Comparison of ENCODE assay signal across 15 mouse cellular contexts in genomic region chr10:11457445-11457844, GRCm38 (mm10).
DNase-seq lines count a peak whose midpoint lies in the region; ATAC-seq and TF ChIP-seq lines count a peak whose summit lies in the region.
"Had no signal": no experiment of that assay in that cellular context is flagged by ENCODE, and none has a peak within 500 bp of the region (broad histone marks: within the 10 kb centered on the region; RNA-seq: fewer than 3 reads in every experiment).

No protein-coding gene starts in this region.

- TF ChIP-seq POLR2A in MEL (IDR thresholded peaks at IDR 0.05; ENCODE audit: control insufficient read depth in 1 of 2, insufficient read depth in 1 of 2, low read depth in 1 of 2, low read length in 2 of 2, poor library complexity in 1 of 2): no peak

- no peaks in the 10 kb centered on the region for H3K27me3 ChIP-seq in liver, embryonic 14.5 days (ENCODE audit: control insufficient read depth, insufficient read depth, low read length)
- H3K27me3 ChIP-seq in liver, embryonic 12.5 days (replicated peaks): no peaks in the 10 kb centered on the region
- no peaks in the 10 kb centered on the region for H3K27me3 ChIP-seq in MEL (ENCODE audit: control insufficient read depth in 1 of 2, insufficient read depth in 2 of 2, low read length in 2 of 2)
- H3K27me3 ChIP-seq in limb, embryonic 10.5 days (ENCODE audit: low read depth, poor library complexity, severe bottlenecking): no peaks in the 10 kb centered on the region
- H3K27me3 ChIP-seq: embryonic facial prominence, embryonic 15.5 days; midbrain, embryonic 12.5 days had no signal

- TF ChIP-seq EP300 in liver, embryonic 14.5 days (IDR thresholded peaks at IDR 0.05; ENCODE audit: low read depth): no peak
- no peak for TF ChIP-seq EP300 in MEL (IDR thresholded peaks at IDR 0.05; ENCODE audit: low read depth in 1 of 2, low read length in 2 of 2)

- no peak overlapping the region for H3K4me3 ChIP-seq in liver, embryonic 14.5 days (ENCODE audit: insufficient read depth in 1 of 2, low read depth in 2 of 2, low read length in 2 of 2)
- no peak overlapping the region for H3K4me3 ChIP-seq in liver, embryonic 12.5 days
- no peak overlapping the region for H3K4me3 ChIP-seq in MEL (ENCODE audit: control insufficient read depth in 1 of 2, insufficient read depth in 1 of 2, low read depth in 2 of 2, low read length in 2 of 2)
- no peak overlapping the region for H3K4me3 ChIP-seq in limb, embryonic 10.5 days
- H3K4me3 ChIP-seq: embryonic facial prominence, embryonic 15.5 days; midbrain, embryonic 12.5 days had no signal

- H3K27ac ChIP-seq in liver, embryonic 14.5 days: no peak overlapping the region
- H3K27ac ChIP-seq in liver, embryonic 12.5 days: no peak overlapping the region
- H3K27ac ChIP-seq in MEL (ENCODE audit: control insufficient read depth, low read depth, low read length): no peak overlapping the region
- H3K27ac ChIP-seq in limb, embryonic 10.5 days: no peak overlapping the region
- H3K27ac ChIP-seq: embryonic facial prominence, embryonic 15.5 days; midbrain, embryonic 12.5 days had no signal

- H3K9me3 ChIP-seq in liver, embryonic 14.5 days (ENCODE audit: control insufficient read depth, low read length): no peaks in the 10 kb centered on the region
- H3K9me3 ChIP-seq in liver, embryonic 12.5 days (replicated peaks): no peaks in the 10 kb centered on the region
- no peaks in the 10 kb centered on the region for H3K9me3 ChIP-seq in MEL (replicated peaks; ENCODE audit: insufficient read depth, low read length)
- H3K9me3 ChIP-seq in limb, embryonic 10.5 days (replicated peaks): no peaks in the 10 kb centered on the region
- H3K9me3 ChIP-seq: embryonic facial prominence, embryonic 15.5 days; midbrain, embryonic 12.5 days had no signal

- H3K4me2 ChIP-seq in liver, embryonic 14.5 days (ENCODE audit: low read depth): no peak overlapping the region
- no peak overlapping the region for H3K4me2 ChIP-seq in liver, embryonic 12.5 days
- H3K4me2 ChIP-seq: embryonic facial prominence, embryonic 15.5 days; midbrain, embryonic 12.5 days had no signal

- no peak; the same call in none of the 2 replicates for TF ChIP-seq RAD21 in MEL (IDR thresholded peaks at IDR 0.05; ENCODE audit: low read depth, low read length)

- H3K36me3 ChIP-seq in liver, embryonic 14.5 days (replicated peaks; ENCODE audit: control insufficient read depth, insufficient read depth, low read depth): no peaks in the 10 kb centered on the region
- no peaks in the 10 kb centered on the region for H3K36me3 ChIP-seq in liver, embryonic 12.5 days
- H3K36me3 ChIP-seq in MEL (ENCODE audit: control insufficient read depth in 1 of 2, insufficient read depth in 2 of 2, low read length in 2 of 2): no peaks in the 10 kb centered on the region
- H3K36me3 ChIP-seq in limb, embryonic 10.5 days: no peaks in the 10 kb centered on the region
- H3K36me3 ChIP-seq: embryonic facial prominence, embryonic 15.5 days; midbrain, embryonic 12.5 days had no signal

- no peak for ATAC-seq in liver, embryonic 14.5 days (ENCODE audit: insufficient read depth)
- ATAC-seq in liver, embryonic 12.5 days: no peak

- no peaks in the 10 kb centered on the region for H3K4me1 ChIP-seq in liver, embryonic 14.5 days (replicated peaks; ENCODE audit: control insufficient read depth in 2 of 2, insufficient read depth in 2 of 2, low read length in 1 of 2)
- H3K4me1 ChIP-seq in liver, embryonic 12.5 days: no peaks in the 10 kb centered on the region
- H3K4me1 ChIP-seq in MEL (ENCODE audit: control insufficient read depth in 1 of 2, insufficient read depth in 2 of 2, low read length in 2 of 2): no peaks in the 10 kb centered on the region
- H3K4me1 ChIP-seq in limb, embryonic 10.5 days: no peaks in the 10 kb centered on the region
- H3K4me1 ChIP-seq: embryonic facial prominence, embryonic 15.5 days; midbrain, embryonic 12.5 days had no signal

- WGBS in liver, embryonic 14.5 days (ENCODE audit: insufficient replicate concordance): 42% methylated on average over 1 of the region's 1 CpGs
- WGBS in liver, embryonic 12.5 days (ENCODE audit: insufficient replicate concordance): 28% methylated on average over 1 of the region's 1 CpGs
- 42% methylated on average over 1 of the region's 1 CpGs for WGBS in limb, embryonic 10.5 days

- no peak overlapping the region for H3K9ac ChIP-seq in liver, embryonic 14.5 days (replicated peaks)
- no peak overlapping the region for H3K9ac ChIP-seq in liver, embryonic 12.5 days
- H3K9ac ChIP-seq in MEL (ENCODE audit: control insufficient read depth, low read depth, low read length, poor library complexity, severe bottlenecking): no peak overlapping the region
- H3K9ac ChIP-seq: embryonic facial prominence, embryonic 15.5 days; midbrain, embryonic 12.5 days had no signal

- DNase-seq in embryo, embryonic 10.5 days (ENCODE audit: low spot score): peak; percentile 10
- DNase-seq in embryo, embryonic 9.5 days (ENCODE audit: extremely low spot score): no peak
- no peak for DNase-seq in liver, embryonic 14.5 days (ENCODE audit: low read depth in 3 of 3, low spot score in 3 of 3)
- peak; percentile 17 for DNase-seq in MEL (ENCODE audit: low read depth, low spot score)
- DNase-seq in thymus, postnatal 0 days (ENCODE audit: low spot score): peak; percentile 15
- no peak for DNase-seq in limb, embryonic 10.5 days (ENCODE audit: low spot score)
- no peak for DNase-seq in spleen, adult 18-20 months
- DNase-seq: adrenal gland, postnatal 25 days; cerebellum, adult 8-10 months; heart, postnatal 14 days; kidney, adult 11 months; lung, postnatal 10 days had no signal

- TF ChIP-seq CTCF in liver, embryonic 14.5 days (IDR thresholded peaks at IDR 0.05; ENCODE audit: low read depth): peak; percentile 45
- peak; percentile 41 to 51 (median 43) for TF ChIP-seq CTCF in MEL (IDR thresholded peaks at IDR 0.05 in 2 of 3, conservative IDR thresholded peaks at IDR 0.05 in 1 of 3; ENCODE audit: control insufficient read depth in 1 of 3, insufficient read depth in 1 of 3, low read depth in 2 of 3, low read length in 3 of 3, poor library complexity in 1 of 3, severe bottlenecking in 1 of 3)

- no peaks in the 10 kb centered on the region for H3K79me2 ChIP-seq in MEL (ENCODE audit: control insufficient read depth, insufficient read depth, low read length, poor library complexity)

TF ChIP-seq in MEL, 35 proteins besides CTCF, POLR2A, EP300 and RAD21:
- peak; percentile 38 for TF ChIP-seq SMC3 (IDR thresholded peaks at IDR 0.05; ENCODE audit: low read depth, low read length)
- no peak for TF ChIP-seq MXI1 (IDR thresholded peaks at IDR 0.05; ENCODE audit: low read depth, low read length)
TF ChIP-seq in MEL: peak in this region for 1.

Comparison
In these comparisons a context has a peak if more than half of its experiments do, and no peak if none do; other contexts are left out.
1. DNase-seq: peak in embryo, embryonic 10.5 days (single experiment), MEL (single experiment) and thymus, postnatal 0 days (single experiment); none in embryo, embryonic 9.5 days (single experiment), liver, embryonic 14.5 days (0 of 3), limb, embryonic 10.5 days (single experiment) and spleen, adult 18-20 months (0 of 2).